Mouse (Mus musculus) lung, postnatal 25 days (tissue): ENCODE measurements around the gene Serpinb3d.
"Not testable (repeated sequence)": the region's sequence is repeated elsewhere in the genome, so short reads cannot be mapped to it uniquely, and the experiment has no call there.

Experiments
- DNase-seq: peaks from one replicate; pipeline ENCODE4 v3.0.0; 2022; ENCODE audit warnings: low spot score

Gene Serpinb3d

GRCm38 (mm10) chr1:107083406-107083805 is at the start of gene Serpinb3d:
Gene Serpinb3d, minus strand, starts transcription at chr1:107083506.
- DNase-seq, result no peak

GRCm38 (mm10) chr1:107127453-107127852 is 44.1 kb upstream of the Serpinb3d start:
- DNase-seq, result not testable (repeated sequence)

GRCm38 (mm10) chr1:107098417-107098816 is 15.1 kb upstream of the Serpinb3d start:
- DNase-seq, result no peak

- no peak for DNase-seq
These were observed 31.1 kb downstream of the Serpinb3d start, which contains the start of gene Serpinb3a for GRCm38 (mm10) chr1:107052203-107052602. Gene Serpinb3a, minus strand, starts transcription at chr1:107052303.

- DNase-seq, result not testable (repeated sequence)
These were observed 49.1 kb downstream of the Serpinb3d start for GRCm38 (mm10) chr1:107034236-107034635.
